Mouse (Mus musculus) layer of hippocampus, postnatal 25 days (tissue): Measurements from ENCODE around the gene Cd3e. TPM values are rescaled to one million over a fixed set of nuclear protein-coding genes. Genes with fewer than 3 reads are reported as not detected.
"Not testable (repeated sequence)": the region's sequence is repeated elsewhere in the genome, so short reads cannot be mapped to it uniquely, and the experiment has no call there.

Experiments used
- DNase-seq, 2 experiments: peaks; one replicate each; pipeline ENCODE4 v3.0.0; 2022; ENCODE audit warnings: mixed read lengths in 2 of 2, low spot score in 1 of 2; ENCODE audit errors: extremely low spot score in 1 of 2
- total RNA-seq, 2 experiments: library from RNA; stranded (reverse); gene quantifications; 2 replicates each; pipeline ENCODE4 v1.2.3; 2021

The Cd3e gene
- total RNA-seq, 2 experiments from 2014 or later: not detected

DNA sequence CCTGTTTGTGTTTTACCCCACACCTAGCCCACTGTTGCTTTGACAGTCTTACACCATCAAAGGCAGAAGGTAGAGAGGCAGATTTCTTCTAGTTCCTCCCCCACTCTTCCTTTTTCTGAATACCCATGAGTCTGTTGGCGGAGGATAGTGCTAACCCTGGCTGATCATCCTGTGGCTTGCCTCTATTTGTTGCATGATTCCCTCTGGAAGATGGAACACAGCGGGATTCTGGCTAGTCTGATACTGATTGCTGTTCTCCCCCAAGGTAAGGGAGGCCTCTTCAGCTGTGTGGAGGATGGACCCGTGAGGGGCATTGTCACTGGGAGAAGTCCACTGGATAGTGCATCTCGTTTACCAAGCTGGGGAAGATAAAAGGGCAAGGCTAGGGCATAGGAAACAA lies 27.8 kb downstream of the Cd3e start, which contains the start of gene Cd3d:
TSS of gene Cd3d (plus strand) at position 111 of the 400 bp plus-strand sequence.
- no peak for DNase-seq

DNA sequence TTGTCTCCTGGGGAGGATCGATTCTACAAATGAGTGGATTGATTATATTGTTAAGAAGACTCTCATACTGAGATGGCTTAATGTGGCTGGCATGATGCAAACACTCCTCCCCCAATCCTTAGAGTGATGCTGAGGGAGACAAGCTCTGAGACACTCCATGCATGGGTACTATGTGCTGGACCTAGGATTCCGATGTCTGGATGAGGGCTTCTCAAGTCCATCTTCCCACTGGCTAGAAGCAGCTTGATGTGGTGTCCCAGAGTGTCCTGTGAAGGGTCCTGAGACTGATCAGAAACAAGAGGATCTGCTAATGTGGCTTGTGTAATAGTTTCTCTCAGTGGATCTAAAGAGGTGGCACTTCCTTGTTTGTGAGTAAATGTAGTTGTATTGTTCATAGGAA lies 28.3 kb downstream of the Cd3e start:
- no peak for DNase-seq

DNA sequence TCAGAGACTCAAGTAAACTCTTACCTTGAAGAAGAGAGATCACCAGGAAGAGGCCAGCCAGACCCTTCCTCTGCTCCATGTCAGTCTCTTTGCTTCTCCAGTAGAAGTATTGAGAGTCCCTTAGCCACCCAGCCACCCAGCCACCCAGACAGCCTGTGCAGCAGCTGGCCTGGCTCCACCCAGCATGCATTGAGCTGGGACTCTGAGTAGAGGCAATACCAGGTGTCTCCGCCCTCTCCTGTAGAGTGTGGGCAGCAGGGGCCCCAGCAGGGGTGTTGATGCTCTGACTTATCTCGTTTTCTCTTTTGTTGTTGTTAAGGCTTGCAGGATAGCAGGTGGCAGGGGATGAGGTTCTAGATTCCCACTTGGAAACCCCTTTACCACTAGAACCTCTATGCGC lies 29.2 kb downstream of the Cd3e start, which contains the start of gene Cd3g:
TSS of gene Cd3g (minus strand) at position 190 of the 400 bp plus-strand sequence.
- no peak for DNase-seq

DNA sequence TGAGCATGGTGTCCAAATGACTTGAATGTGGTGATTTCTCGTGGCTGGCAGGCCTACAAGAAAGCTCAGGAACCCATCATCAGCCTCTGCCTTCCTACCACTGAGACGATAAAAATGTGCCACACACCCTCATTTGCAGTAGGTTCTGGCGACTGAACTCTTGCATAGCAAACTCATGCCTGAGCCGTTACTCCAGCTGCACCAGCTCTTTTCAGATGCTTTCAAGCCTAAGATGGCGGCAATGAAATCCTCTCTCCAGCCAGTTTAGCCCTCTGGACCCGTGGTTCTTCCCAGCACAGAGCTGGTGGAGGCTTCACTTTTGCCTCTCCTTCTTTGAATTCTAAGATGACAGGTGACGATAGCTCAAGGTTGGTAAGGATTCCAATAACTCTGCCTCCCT lies 29.6 kb downstream of the Cd3e start:
- DNase-seq: no peak

DNA sequence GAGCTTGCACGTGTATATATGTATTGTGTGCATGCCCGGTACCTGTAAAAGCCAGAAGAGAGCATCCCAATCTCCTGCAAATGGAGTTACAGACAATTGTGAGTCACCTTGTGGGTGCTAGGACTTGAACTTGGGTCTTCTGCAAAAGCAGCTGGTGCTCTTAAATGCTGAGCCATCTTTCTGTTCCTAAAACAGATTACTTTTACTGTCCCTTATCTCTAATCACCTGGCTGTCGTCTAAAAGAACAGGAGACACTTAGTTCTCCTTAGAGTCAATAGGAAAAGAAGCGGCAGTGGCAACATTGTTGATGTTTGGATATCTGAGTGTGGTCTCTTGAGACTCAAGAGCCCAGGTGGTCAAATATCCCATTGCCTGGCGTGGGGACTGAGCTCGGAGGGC lies 31.6 kb downstream of the Cd3e start:
- no peak for DNase-seq

DNA sequence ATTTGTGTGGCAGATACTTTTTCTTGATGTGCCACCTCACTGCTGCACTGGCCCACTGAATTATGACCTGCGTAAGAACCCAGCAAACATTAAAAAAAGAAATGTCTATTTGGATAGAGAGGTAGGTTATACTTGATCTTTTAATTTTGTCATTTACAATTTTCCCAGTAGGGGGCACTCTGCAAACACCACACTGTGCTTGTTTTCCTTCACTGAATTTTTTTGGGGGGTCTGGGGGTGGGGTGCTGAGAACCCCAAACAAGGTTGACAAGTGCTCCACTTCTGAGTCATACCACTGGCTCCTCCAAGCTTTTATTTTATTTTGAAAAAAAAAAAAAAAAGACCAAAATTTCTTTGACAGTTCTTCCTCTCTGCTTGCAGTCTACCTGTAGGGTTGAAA lies 40.0 kb downstream of the Cd3e start:
- no peak for DNase-seq

DNA sequence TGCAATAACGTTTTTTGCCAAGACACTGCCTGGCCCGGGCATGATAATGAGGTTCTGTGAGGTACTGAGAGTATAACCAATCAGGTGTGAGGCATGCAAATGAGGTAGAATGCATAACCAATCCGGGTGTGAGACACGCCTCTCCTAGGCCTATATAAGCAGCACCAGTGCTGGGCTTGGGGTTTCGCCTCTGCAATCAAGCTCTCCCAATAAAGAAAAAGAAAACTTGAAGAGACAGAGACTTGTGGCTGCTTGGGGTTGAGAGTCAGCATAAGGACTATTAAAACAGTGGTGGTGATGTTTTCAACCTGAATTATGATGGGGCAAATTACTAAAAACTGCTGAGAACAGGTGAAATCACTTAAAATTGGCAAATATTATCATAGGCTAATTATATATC lies 41.7 kb downstream of the Cd3e start:
- not testable (repeated sequence) for DNase-seq

DNA sequence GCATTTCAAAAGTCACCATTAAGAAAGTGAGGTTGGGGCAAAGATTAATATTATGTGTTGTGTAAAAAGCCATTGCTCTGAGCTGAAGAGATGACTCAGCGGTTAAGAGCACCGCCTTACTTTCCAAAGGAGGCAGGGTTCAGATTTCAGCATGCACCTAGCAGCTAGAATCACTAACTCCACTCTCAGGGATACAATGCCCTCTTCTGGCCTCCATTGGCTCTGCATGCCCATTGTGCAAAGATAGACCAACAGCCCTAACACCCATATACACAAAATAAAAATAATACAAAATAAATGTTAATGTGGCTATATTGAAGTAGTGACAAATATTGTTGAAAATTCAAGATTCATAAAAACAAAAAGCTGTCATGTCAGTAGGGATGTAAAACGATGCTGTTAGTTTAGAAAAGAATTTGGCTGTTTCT lies 42.6 kb downstream of the Cd3e start:
- peak in 1 of 2 experiments; percentile 57 for DNase-seq

DNA sequence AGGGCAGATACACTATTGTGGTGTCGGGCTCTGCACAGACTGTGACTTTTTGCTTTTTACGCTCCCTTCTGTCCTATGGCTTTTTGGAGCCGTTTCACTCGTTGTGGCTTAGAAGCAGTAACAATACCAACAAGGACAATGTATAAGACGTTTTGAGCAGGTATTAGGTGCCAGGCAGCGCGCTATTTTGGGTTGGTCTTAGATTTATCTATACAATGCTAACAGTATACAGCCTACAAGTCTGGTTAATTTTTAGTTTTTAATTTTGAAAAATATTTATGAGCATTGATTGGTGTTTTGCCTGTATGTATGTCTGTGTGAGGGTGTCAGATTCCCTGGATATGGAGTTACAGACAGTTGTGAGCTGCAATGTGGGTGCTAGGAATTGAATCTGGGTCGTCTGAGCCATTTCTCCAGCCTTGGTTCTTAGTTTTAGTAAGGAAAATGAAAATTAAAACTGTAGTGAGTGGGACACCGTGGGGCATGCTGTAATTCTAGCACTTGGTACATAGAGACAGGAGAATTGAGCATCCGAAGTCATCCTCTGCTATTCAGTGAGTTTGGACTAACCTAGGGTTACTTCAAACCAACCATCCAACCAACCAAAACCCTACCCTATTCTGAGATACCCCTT lies 43.5 kb downstream of the Cd3e start:
- no peak for DNase-seq

DNA sequence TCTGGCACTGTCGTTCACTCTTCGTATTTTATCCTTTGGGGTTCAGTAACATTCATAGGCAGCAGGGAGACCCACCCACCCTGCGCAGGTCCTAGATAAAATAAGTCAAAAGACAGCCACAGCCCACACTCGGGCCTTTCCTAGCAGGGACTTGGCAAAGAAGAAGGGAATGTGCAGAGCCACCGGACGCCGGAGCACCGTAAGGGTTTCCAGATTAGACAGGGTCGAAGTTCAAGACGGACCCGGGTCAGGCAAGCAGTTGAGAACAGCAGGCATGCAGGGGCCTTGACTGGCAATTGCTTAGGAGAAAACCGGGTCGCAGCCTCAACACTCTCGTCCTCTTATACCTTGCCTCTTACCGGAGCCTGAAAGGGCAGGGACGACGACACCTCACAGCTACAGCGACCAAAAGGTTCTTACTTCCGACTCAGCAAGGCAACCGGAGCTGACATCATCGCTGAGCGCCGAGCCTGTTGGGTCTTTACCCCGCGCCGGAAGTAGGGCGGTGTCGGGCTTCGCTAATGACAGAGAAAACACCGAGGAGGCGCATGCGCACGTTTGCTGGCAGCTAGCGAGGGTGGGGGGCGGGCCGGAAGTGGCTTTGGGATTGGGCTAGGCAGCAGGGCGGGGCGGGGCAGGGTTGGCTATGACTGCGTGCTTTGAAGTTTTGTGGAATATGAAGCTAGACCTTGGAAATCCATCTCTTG lies 44.1 kb downstream of the Cd3e start, which contains the start of gene Ube4a:
TSS of gene Ube4a (minus strand) at position 475 of the 707 bp plus-strand sequence.
- DNase-seq: peak; percentile 100

DNA sequence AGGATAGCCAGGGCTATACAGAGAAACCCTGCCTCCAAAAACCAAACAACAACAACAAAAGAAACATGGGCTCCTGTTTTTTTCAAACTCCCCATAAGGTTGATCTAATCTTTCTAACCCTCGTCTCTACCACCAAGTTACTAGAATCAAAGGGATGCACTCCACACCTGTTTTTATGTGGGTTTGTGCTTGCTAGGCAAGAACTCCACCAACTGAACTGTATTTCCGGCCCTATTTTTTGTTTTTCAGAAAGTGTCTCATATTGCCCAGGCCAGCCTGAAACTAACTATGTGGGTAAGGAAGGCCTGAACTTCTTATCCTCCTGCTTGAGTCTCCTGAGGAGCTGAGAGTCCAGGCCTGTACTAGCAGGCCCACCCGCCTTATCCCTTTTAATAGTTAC lies 55.0 kb downstream of the Cd3e start:
- no peak for DNase-seq

Other genes with a start within 250 kb of the Cd3e start
- gene Arcn1, start 241.8 kb downstream of the Cd3e start, total RNA-seq: 100 to 1,000 TPM in 1 of 2 experiments, 10 to 100 TPM in 1; 97.3 to 102 TPM
- gene Ift46, start 241.7 kb downstream of the Cd3e start, total RNA-seq: 10 to 100 TPM; 75.1 to 75.8 TPM
- 10 to 100 TPM; 44.3 to 55.8 TPM for gene Tmem25, start 210.3 kb downstream of the Cd3e start, total RNA-seq
- gene Ttc36, start 206.6 kb downstream of the Cd3e start, total RNA-seq: 1 to 10 TPM; 1.2 to 1.3 TPM
- 10 to 100 TPM; 46.7 to 64.4 TPM for gene Kmt2a, start 128.3 kb downstream of the Cd3e start, total RNA-seq
- gene Atp5l, start 88.9 kb downstream of the Cd3e start, total RNA-seq: 100 to 1,000 TPM; 300 to 376 TPM
- 10 to 100 TPM; 76.0 to 81.7 TPM for gene Ube4a, start 44.0 kb downstream of the Cd3e start, total RNA-seq
- gene Cd3g, start 29.2 kb downstream of the Cd3e start, total RNA-seq: not detected
- not detected for gene Cd3d, start 27.8 kb downstream of the Cd3e start, total RNA-seq
- gene Mpzl2, start 30.2 kb upstream of the Cd3e start, total RNA-seq: under 1 TPM; 0.75 to 0.79 TPM
- gene Mpzl3, start 45.6 kb upstream of the Cd3e start, total RNA-seq: 1 to 10 TPM; 4.3 to 5.3 TPM
- under 1 TPM in 1 of 2 experiments, not detected in 1; 0.32 TPM for gene Jaml, start 69.6 kb upstream of the Cd3e start, total RNA-seq
- 100 to 1,000 TPM; 243 to 261 TPM for gene Scn2b, start 108.2 kb upstream of the Cd3e start, total RNA-seq
- 10 to 100 TPM; 11.0 to 12.3 TPM for gene Scn4b, start 128.8 kb upstream of the Cd3e start, total RNA-seq
- under 1 TPM; 0.47 to 0.56 TPM for gene BC049352, start 172.4 kb upstream of the Cd3e start, total RNA-seq
- gene Tmprss4, start 194.5 kb upstream of the Cd3e start, total RNA-seq: not detected